Comparison of ENCODE assay signal across 17 mouse cellular contexts in genomic region chr9:49487657-49487943, GRCm38 (mm10).
"Had no signal": no experiment of that assay in that cellular context is flagged by ENCODE, and none has a peak within 500 bp of the region (broad histone marks: within the 10 kb centered on the region; RNA-seq: fewer than 3 reads in every experiment).

No protein-coding gene starts in this region.

- H3K4me3 ChIP-seq: liver, embryonic 13.5 days; liver, embryonic 15.5 days; midbrain, embryonic 10.5 days; midbrain, embryonic 12.5 days; neural tube, embryonic 12.5 days; stomach, embryonic 15.5 days had no signal

- H3K27ac ChIP-seq: liver, embryonic 13.5 days; liver, embryonic 15.5 days; midbrain, embryonic 10.5 days; midbrain, embryonic 12.5 days; neural tube, embryonic 12.5 days; stomach, embryonic 15.5 days; stomach, postnatal 0 days had no signal

- H3K36me3 ChIP-seq: liver, embryonic 13.5 days; liver, embryonic 15.5 days; midbrain, embryonic 10.5 days; midbrain, embryonic 12.5 days; neural tube, embryonic 12.5 days; stomach, embryonic 15.5 days had no signal

- H3K9me3 ChIP-seq: liver, embryonic 13.5 days; liver, embryonic 15.5 days; midbrain, embryonic 10.5 days; midbrain, embryonic 12.5 days; neural tube, embryonic 12.5 days; stomach, embryonic 15.5 days had no signal

- DNase-seq: liver, embryonic 13.5 days; lung, adult 18-20 months; lung, embryonic 14.5 days; lung, postnatal 10 days; lung, postnatal 4 days; midbrain, embryonic 14.5 days; right cerebral cortex, postnatal 14 days; thymus, adult 2 months; thymus, postnatal 25 days; thymus, postnatal 4 days had no signal

- ATAC-seq: midbrain, embryonic 16.5 days had no signal

- H3K4me2 ChIP-seq: liver, embryonic 13.5 days; liver, embryonic 15.5 days; lung, embryonic 14.5 days; midbrain, embryonic 12.5 days; neural tube, embryonic 12.5 days; stomach, embryonic 15.5 days had no signal

- H3K9ac ChIP-seq: liver, embryonic 13.5 days; liver, embryonic 15.5 days; lung, embryonic 14.5 days; midbrain, embryonic 12.5 days; neural tube, embryonic 12.5 days; stomach, embryonic 15.5 days had no signal

- H3K27me3 ChIP-seq: liver, embryonic 15.5 days; neural tube, embryonic 12.5 days; stomach, embryonic 15.5 days had no signal
